Mouse (Mus musculus) heart, embryonic 12.5 days (tissue): ENCODE results near the gene Ypel5. TPM values are rescaled to one million over a fixed set of nuclear protein-coding genes. Genes with fewer than 3 reads are reported as not detected.

Experiments
- ATAC-seq: fragments of 200-750 bp; cut with Nextera tagmentation; 2 replicates; pipeline ENCODE4 v1.8.0; 2017; ENCODE audit warnings: moderate TSS enrichment, moderate library complexity; ENCODE audit not compliant: insufficient number of reproducible peaks, low FRiP score
- H3K27ac ChIP-seq: fragments of 300-500 bp; sonication (generic); 2 replicates; pipeline ENCODE4 v1.5.1; 2016; ENCODE audit warnings: mild to moderate bottlenecking, moderate library complexity; ENCODE audit not compliant: poor library complexity, severe bottlenecking
- H3K27me3 ChIP-seq: fragments of 300-500 bp; sonication (generic); replicated peaks from 2 replicates; pipeline ENCODE4 v1.6.1; 2016; ENCODE audit warnings: mild to moderate bottlenecking, moderate library complexity
- H3K36me3 ChIP-seq: fragments of 300-500 bp; sonication (generic); 2 replicates; pipeline ENCODE4 v1.6.1; 2016; ENCODE audit warnings: mild to moderate bottlenecking, moderate library complexity
- H3K4me1 ChIP-seq: fragments of 300-500 bp; sonication (generic); replicated peaks from 2 replicates; pipeline ENCODE4 v1.6.1; 2016; ENCODE audit warnings: mild to moderate bottlenecking
- H3K4me2 ChIP-seq: fragments of 300-500 bp; sonication (generic); 2 replicates; pipeline ENCODE4 v1.6.1; 2016; ENCODE audit warnings: mild to moderate bottlenecking, moderate library complexity
- H3K4me3 ChIP-seq: fragments of 300-500 bp; sonication (generic); 2 replicates; pipeline ENCODE4 v1.5.1; 2016; ENCODE audit warnings: mild to moderate bottlenecking
- H3K9ac ChIP-seq: fragments of 300-500 bp; sonication (generic); 2 replicates; pipeline ENCODE4 v1.6.1; 2016; ENCODE audit warnings: mild to moderate bottlenecking, moderate library complexity
- H3K9me3 ChIP-seq: fragments of 300-500 bp; sonication (generic); replicated peaks from 2 replicates; pipeline ENCODE4 v1.6.1; 2016; ENCODE audit warnings: mild to moderate bottlenecking, moderate library complexity
- WGBS: fragments of 180-500 bp; shearing (Covaris S2); methylation state at CpG from one replicate; pipeline ENCODE4 v1.1.7; 2016; 5-methylcytosine and 5-hydroxymethylcytosine counted together
- polyA plus RNA-seq: library from polyadenylated mRNA; unstranded; fragments of >200 nt; fragmentation: Nextera tagmentation; extraction: Ambion mirVana; gene quantifications from 2 replicates; pipeline ENCODE4 v1.2.1, GENCODE M21; 2016

The Ypel5 gene
- polyA plus RNA-seq, 1 experiment from 2014 or later: 75.6 TPM

GRCm38 (mm10) chr17:72844949-72845490, 8.8 kb downstream of the Ypel5 start:
- no peaks in the 10 kb centered on the region for H3K9me3 ChIP-seq
- ATAC-seq: no peak
- WGBS: 85% methylated on average over 7 of the region's 7 CpGs
- no peak overlapping the region for H3K4me3 ChIP-seq
- H3K9ac ChIP-seq: no peak overlapping the region
- H3K4me1 ChIP-seq: peaks cover 5% of the 10 kb centered on the region; the same call in 1 of the 2 replicates
- H3K36me3 ChIP-seq: peaks cover 35% of the 10 kb centered on the region
- H3K27ac ChIP-seq: no peak overlapping the region
- no peaks in the 10 kb centered on the region for H3K27me3 ChIP-seq
- no peak overlapping the region for H3K4me2 ChIP-seq

GRCm38 (mm10) chr17:72845521-72845920, 9.3 kb downstream of the Ypel5 start:
- Histone ChIP-seq H3K27me3 (no peaks in the 10 kb centered on the region), H3K4me3 (no peak overlapping the region), H3K9ac (no peak overlapping the region), H3K4me2 (no peak overlapping the region), H3K4me1 (peaks cover 5% of the 10 kb centered on the region; the same call in 1 of the 2 replicates), H3K9me3 (no peaks in the 10 kb centered on the region), H3K27ac (no peak overlapping the region), H3K36me3 (peaks cover 35% of the 10 kb centered on the region)
- ATAC-seq: no peak

GRCm38 (mm10) chr17:72855298-72855697, 19.0 kb downstream of the Ypel5 start:
- H3K36me3 ChIP-seq: peaks cover 16% of the 10 kb centered on the region; the same call in 1 of the 2 replicates
- no peaks in the 10 kb centered on the region for H3K27me3 ChIP-seq
- H3K27ac ChIP-seq: no peak overlapping the region
- H3K4me1 ChIP-seq: no peaks in the 10 kb centered on the region
- no peak overlapping the region for H3K9ac ChIP-seq
- H3K4me3 ChIP-seq: no peak overlapping the region
- ATAC-seq: no peak
- WGBS: 78% methylated on average over 1 of the region's 1 CpGs
- no peak overlapping the region for H3K4me2 ChIP-seq
- no peaks in the 10 kb centered on the region for H3K9me3 ChIP-seq

GRCm38 (mm10) chr17:72857677-72858633, 21.7 kb downstream of the Ypel5 start:
- Histone ChIP-seq H3K4me1 (peaks cover 11% of the 10 kb centered on the region; the same call in 1 of the 2 replicates), H3K27ac (no peak overlapping the region), H3K27me3 (no peaks in the 10 kb centered on the region), H3K9me3 (no peaks in the 10 kb centered on the region), H3K4me2 (no peak overlapping the region), H3K4me3 (no peak overlapping the region), H3K9ac (no peak overlapping the region), H3K36me3 (peaks cover 7% of the 10 kb centered on the region; the same call in 1 of the 2 replicates)
- peak; percentile 50; the same call in 1 of the 2 replicates for ATAC-seq
- WGBS: 43% methylated on average over 13 of the region's 13 CpGs

- ATAC-seq: no peak
- WGBS: 64% methylated on average over 10 of the region's 10 CpGs
Measured at GRCm38 (mm10) chr17:72863226-72863625, 27.0 kb downstream of the Ypel5 start.

GRCm38 (mm10) chr17:72866624-72867245, 30.5 kb downstream of the Ypel5 start:
- no peaks in the 10 kb centered on the region for H3K36me3 ChIP-seq
- no peak overlapping the region for H3K4me2 ChIP-seq
- 83% methylated on average over 3 of the region's 3 CpGs for WGBS
- no peaks in the 10 kb centered on the region for H3K27me3 ChIP-seq
- H3K9me3 ChIP-seq: peaks cover 8% of the 10 kb centered on the region
- H3K4me3 ChIP-seq: no peak overlapping the region
- peaks cover 4% of the 10 kb centered on the region; the same call in 1 of the 2 replicates for H3K4me1 ChIP-seq
- H3K27ac ChIP-seq: no peak overlapping the region
- no peak overlapping the region for H3K9ac ChIP-seq
- no peak for ATAC-seq

More at GRCm38 (mm10) chr17:72863226-72863625, 27.0 kb downstream of the Ypel5 start:
- H3K4me2 ChIP-seq: no peak overlapping the region
- H3K9ac ChIP-seq: no peak overlapping the region
- H3K36me3 ChIP-seq: no peaks in the 10 kb centered on the region
- H3K27ac ChIP-seq: no peak overlapping the region
- H3K4me1 ChIP-seq: peaks cover 14% of the 10 kb centered on the region; the same call in 1 of the 2 replicates
- no peaks in the 10 kb centered on the region for H3K9me3 ChIP-seq
- H3K27me3 ChIP-seq: no peaks in the 10 kb centered on the region
- H3K4me3 ChIP-seq: no peak overlapping the region

GRCm38 (mm10) chr17:72868181-72868580, 31.9 kb downstream of the Ypel5 start:
- no peak overlapping the region for H3K4me3 ChIP-seq
- WGBS: 80% methylated on average over 2 of the region's 2 CpGs
- ATAC-seq: no peak
- peaks cover under 1% of the 10 kb centered on the region; the same call in 1 of the 2 replicates for H3K4me1 ChIP-seq
- no peak overlapping the region for H3K4me2 ChIP-seq
- H3K36me3 ChIP-seq: no peaks in the 10 kb centered on the region
- no peak overlapping the region for H3K27ac ChIP-seq
- no peak overlapping the region for H3K9ac ChIP-seq
- H3K27me3 ChIP-seq: no peaks in the 10 kb centered on the region
- H3K9me3 ChIP-seq: peaks cover 8% of the 10 kb centered on the region

GRCm38 (mm10) chr17:72878979-72879378, 42.7 kb downstream of the Ypel5 start:
- H3K4me1 ChIP-seq: peaks cover 11% of the 10 kb centered on the region
- no peak overlapping the region for H3K4me3 ChIP-seq
- 74% methylated on average over 9 of the region's 9 CpGs for WGBS
- H3K9ac ChIP-seq: no peak overlapping the region
- no peak overlapping the region for H3K4me2 ChIP-seq
- H3K27me3 ChIP-seq: no peaks in the 10 kb centered on the region
- no peaks in the 10 kb centered on the region; the same call in 1 of the 2 replicates for H3K36me3 ChIP-seq
- no peak for ATAC-seq
- H3K27ac ChIP-seq: no peak overlapping the region
- peaks cover 3% of the 10 kb centered on the region; the same call in 1 of the 2 replicates for H3K9me3 ChIP-seq

GRCm38 (mm10) chr17:72880156-72880555, 43.9 kb downstream of the Ypel5 start:
- H3K9me3 ChIP-seq: peaks cover 3% of the 10 kb centered on the region; the same call in 1 of the 2 replicates
- ATAC-seq: no peak
- WGBS: 69% methylated on average over 3 of the region's 3 CpGs
- no peaks in the 10 kb centered on the region for H3K27me3 ChIP-seq
- H3K9ac ChIP-seq: no peak overlapping the region
- no peak overlapping the region for H3K4me2 ChIP-seq
- H3K27ac ChIP-seq: no peak overlapping the region
- no peaks in the 10 kb centered on the region; the same call in 1 of the 2 replicates for H3K36me3 ChIP-seq
- no peak overlapping the region for H3K4me3 ChIP-seq
- H3K4me1 ChIP-seq: peaks cover 11% of the 10 kb centered on the region

GRCm38 (mm10) chr17:72881051-72881450, 44.8 kb downstream of the Ypel5 start:
- H3K36me3 ChIP-seq: no peaks in the 10 kb centered on the region
- no peak for ATAC-seq
- peaks cover 3% of the 10 kb centered on the region; the same call in 1 of the 2 replicates for H3K9me3 ChIP-seq
- H3K9ac ChIP-seq: no peak overlapping the region
- peaks cover 11% of the 10 kb centered on the region for H3K4me1 ChIP-seq
- H3K4me2 ChIP-seq: no peak overlapping the region
- H3K27me3 ChIP-seq: no peaks in the 10 kb centered on the region
- no peak overlapping the region for H3K27ac ChIP-seq
- 36% methylated on average over 3 of the region's 3 CpGs for WGBS
- no peak overlapping the region for H3K4me3 ChIP-seq

GRCm38 (mm10) chr17:72881804-72882203, 45.6 kb downstream of the Ypel5 start:
- no peak overlapping the region for H3K9ac ChIP-seq
- no peak overlapping the region for H3K4me3 ChIP-seq
- H3K27ac ChIP-seq: no peak overlapping the region
- no peaks in the 10 kb centered on the region for H3K36me3 ChIP-seq
- peaks cover 11% of the 10 kb centered on the region for H3K4me1 ChIP-seq
- no peak overlapping the region for H3K4me2 ChIP-seq
- no peak for ATAC-seq
- WGBS: 66% methylated on average over 1 of the region's 1 CpGs
- H3K9me3 ChIP-seq: peaks cover 3% of the 10 kb centered on the region; the same call in 1 of the 2 replicates
- H3K27me3 ChIP-seq: no peaks in the 10 kb centered on the region
